Mouse (Mus musculus) lung, adult 2 months (tissue): ENCODE data around the gene Cdc20b.

Experiments
- CTCF ChIP-seq: fragments of 200-500 bp; IDR thresholded peaks from 2 replicates; pipeline ENCODE4 v1.5.1; 2011; ENCODE audit warnings: mild to moderate bottlenecking, low read length, control low read depth; ENCODE audit not compliant: insufficient read depth
- POLR2A ChIP-seq: fragments of 200-500 bp; IDR thresholded peaks from 2 replicates; pipeline ENCODE4 v1.6.1; 2011; ENCODE audit warnings: low read depth, mild to moderate bottlenecking, control low read depth, low read length, borderline replicate concordance; ENCODE audit errors: extremely low read depth

DNA sequence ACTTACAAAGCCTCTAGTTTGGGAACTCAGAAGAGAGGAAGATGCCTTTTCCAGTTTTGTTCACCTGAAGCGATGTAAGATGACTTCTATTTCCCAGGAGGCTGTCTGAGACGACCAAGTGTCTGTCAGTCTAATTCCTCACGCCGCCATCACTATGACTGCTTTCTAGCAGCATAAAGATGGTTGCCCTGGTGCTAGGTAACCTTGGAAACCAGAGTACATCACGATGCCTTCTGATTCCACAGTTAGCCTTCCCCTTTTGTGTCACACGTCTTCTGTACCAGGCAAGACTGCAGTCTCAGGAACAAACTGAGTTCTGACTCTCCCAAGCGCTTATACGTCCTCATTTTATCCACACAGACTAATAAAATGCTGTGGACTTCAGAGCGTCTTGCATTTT, 44.1 kb downstream of the Cdc20b start:
- TF ChIP-seq CTCF (no peak), POLR2A (no peak)
